Mouse (Mus musculus): Measurements from ENCODE around the gene Fam169b. TPM values are rescaled to one million over a fixed set of nuclear protein-coding genes. Genes with fewer than 3 reads are reported as not detected.
"Not testable (repeated sequence)": the region's sequence is repeated elsewhere in the genome, so short reads cannot be mapped to it uniquely, and the experiment has no call there.

Gene Fam169b
- polyA plus RNA-seq, 1 experiment from 2014 or later, result 0.24 TPM

DNA sequence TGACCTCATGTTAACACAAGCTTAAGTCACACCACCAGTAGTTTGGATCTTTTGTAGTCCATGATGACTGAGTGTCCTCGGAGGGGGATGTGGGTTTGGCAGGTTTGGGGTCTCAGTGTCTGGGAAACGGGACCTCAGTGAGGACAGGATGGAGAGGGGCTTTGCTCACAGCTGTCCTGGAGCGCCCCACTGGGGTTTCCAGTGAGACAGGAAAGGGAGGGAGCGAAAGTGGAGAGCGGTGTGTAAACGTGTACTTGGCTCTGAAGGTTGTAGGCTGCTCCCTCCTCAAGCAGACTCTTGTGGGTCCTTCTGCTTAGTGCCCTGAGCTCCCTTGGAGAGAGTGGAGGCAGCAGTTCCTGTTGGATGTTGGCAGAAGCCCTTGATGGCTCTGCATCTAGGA lies 5.3 kb downstream of the Fam169b start:
- Histone ChIP-seq H3K9me3 (replicated peaks) (no peaks in the 10 kb centered on the region), H3K4me1 (peaks cover 9% of the 10 kb centered on the region), H3K36me3 (no peaks in the 10 kb centered on the region), H3K27me3 (replicated peaks) (peaks cover 10% of the 10 kb centered on the region), H3K27ac (no peak overlapping the region), H3K9ac (no peak overlapping the region), H3K4me2 (no peak overlapping the region), H3K4me3 (no peak overlapping the region)
- no peak for ATAC-seq
- 66% methylated on average over 6 of the region's 6 CpGs for WGBS (ENCODE audit: insufficient replicate concordance)

DNA sequence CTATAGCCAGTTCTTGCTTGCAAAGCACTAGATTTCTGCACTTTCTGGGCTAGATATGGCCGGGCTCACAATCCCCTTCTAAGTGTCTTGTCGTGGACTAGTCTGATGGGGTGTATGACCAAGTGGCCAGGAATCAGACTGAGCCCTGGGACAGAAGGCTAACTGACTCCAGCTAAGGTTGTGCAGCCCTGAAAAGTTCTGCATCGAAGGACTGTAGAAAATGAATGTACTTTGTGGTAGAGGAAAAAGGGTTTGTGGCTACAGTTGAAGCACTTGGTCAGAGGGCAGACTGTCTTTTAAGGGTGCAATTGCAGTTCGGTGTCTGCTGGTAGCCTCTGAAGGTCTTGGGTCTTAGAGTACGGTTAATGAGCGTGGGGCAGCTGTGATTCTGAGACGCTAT lies 5.8 kb downstream of the Fam169b start:
- H3K4me3 ChIP-seq, result no peak overlapping the region
- H3K27ac ChIP-seq, result no peak overlapping the region
- H3K27me3 ChIP-seq (replicated peaks), result peaks cover 8% of the 10 kb centered on the region
- ATAC-seq, result no peak
- peaks cover 9% of the 10 kb centered on the region for H3K4me1 ChIP-seq
- no peak overlapping the region for H3K4me2 ChIP-seq
- 65% methylated on average over 7 of the region's 7 CpGs for WGBS (ENCODE audit: insufficient replicate concordance)
- H3K36me3 ChIP-seq, result no peaks in the 10 kb centered on the region
- no peak overlapping the region for H3K9ac ChIP-seq
- H3K9me3 ChIP-seq (replicated peaks), result no peaks in the 10 kb centered on the region

DNA sequence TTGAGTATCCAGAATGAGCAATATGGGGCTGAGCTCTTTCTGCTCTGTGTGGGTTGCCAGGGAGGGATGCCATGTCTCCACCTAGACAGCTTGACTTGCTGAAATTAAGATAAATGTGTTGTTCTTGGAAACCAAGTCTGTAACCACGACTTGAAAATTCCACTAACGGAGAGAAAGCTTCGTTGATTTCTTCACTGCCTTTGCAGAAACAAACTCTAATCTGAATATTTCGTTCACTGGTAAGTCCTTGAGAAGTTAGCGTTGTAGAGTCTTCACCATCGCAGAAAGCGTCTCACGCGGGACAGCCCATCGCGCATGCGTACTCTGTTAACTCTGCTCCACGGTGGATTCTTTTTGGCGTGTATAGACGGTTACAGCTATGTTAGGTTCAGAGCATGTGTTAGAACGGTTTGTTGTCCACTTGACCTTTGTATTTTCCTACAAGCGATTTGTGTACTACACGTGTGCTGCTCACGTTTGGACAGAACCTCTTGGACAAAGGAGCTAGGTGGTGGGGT lies 6.8 kb downstream of the Fam169b start:
- Histone ChIP-seq H3K4me3 (no peak overlapping the region), H3K36me3 (no peaks in the 10 kb centered on the region), H3K9ac (no peak overlapping the region), H3K4me2 (no peak overlapping the region), H3K27ac (no peak overlapping the region), H3K4me1 (peaks cover 9% of the 10 kb centered on the region), H3K27me3 (replicated peaks) (peaks cover 8% of the 10 kb centered on the region; the same call in 1 of the 2 replicates), H3K9me3 (replicated peaks) (no peaks in the 10 kb centered on the region)
- WGBS (ENCODE audit: insufficient replicate concordance), result 80% methylated on average over 19 of the region's 19 CpGs
- ATAC-seq, result no peak

DNA sequence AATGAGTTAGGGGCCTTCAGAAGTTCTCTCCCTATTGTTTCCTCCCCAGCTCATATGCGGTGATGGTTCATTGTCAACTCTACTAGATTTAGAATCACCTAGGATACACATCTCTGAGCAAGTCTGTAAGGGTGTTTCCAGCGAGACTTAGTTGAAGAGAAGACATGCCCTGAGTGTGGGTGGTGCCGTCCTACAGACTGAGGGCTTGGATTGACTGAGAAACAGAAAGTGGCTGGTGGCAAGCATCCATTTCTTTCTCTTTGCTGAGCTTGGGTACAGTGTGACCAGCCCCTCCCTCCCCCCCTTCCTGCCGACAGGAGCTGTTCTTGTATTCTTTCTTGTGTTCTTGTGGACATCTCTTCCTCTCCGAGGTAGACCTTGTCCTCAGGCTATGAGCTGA lies 7.7 kb downstream of the Fam169b start:
- 48% methylated on average over 5 of the region's 5 CpGs for WGBS (ENCODE audit: insufficient replicate concordance)
- Histone ChIP-seq H3K27me3 (replicated peaks) (peaks cover 3% of the 10 kb centered on the region; the same call in 1 of the 2 replicates), H3K9me3 (replicated peaks) (no peaks in the 10 kb centered on the region), H3K27ac (no peak overlapping the region), H3K4me1 (peaks cover 7% of the 10 kb centered on the region), H3K9ac (no peak overlapping the region), H3K4me2 (no peak overlapping the region), H3K36me3 (no peaks in the 10 kb centered on the region), H3K4me3 (no peak overlapping the region)
- no peak for ATAC-seq

DNA sequence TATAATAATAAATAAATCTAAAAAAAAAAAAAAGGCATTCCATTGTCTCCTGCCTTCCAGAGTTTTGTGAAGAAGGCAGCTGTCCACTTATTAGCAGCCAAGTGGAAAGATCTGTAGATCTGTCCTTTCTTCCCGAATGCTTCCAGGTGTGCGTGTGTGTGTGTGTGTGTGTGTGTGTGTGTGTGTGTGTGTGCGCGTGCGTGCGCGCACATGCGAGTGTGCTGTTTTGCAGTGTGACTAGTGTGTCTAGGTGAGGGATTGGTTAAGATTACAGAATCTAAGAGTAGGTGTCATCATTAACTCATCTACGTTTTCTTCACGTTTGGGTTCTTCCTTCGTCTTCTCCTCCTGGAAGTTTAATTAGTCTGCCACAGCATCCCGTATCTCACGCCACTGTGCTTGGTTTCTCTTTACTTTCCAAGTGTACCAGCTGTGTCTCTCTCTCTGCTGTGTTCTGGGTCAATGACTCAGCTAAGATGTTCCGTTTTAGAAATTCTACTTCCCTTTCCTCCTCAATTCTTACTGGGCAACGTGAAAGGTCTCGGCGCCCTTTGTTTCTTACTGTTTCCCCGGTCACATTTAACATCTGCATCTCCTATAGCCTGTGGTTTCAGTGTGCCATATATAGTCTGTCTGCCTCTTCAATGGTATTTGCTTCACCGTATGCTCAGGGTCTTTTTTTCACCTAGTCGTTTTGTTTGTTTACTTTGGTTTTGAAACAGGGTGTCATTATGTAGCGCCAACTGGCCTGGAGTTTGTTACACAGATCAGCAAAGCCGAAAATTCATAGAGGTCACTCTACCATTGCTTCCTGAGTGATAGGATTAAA lies 8.9 kb downstream of the Fam169b start:
- no peak overlapping the region for H3K27ac ChIP-seq
- H3K4me3 ChIP-seq, result no peak overlapping the region

DNA sequence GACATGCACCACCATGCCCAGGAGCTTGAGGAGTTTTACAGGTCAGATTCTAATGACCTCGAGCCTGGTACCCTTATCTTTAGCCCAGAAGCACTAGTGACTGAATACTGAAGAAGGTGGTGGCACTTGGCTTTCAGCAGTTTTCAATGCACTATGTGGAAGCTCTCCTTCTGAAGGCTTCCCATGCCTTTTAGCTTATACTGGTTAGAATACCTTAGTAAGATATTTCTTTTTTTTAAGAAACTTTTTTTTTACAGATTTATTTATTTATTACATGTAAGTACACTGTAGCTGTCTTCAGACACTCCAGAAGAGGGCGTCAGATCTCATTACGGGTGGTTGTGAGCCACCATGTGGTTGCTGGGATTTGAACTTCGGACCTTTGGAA lies 9.5 kb downstream of the Fam169b start:
- H3K4me3 ChIP-seq; H3K27ac ChIP-seq; H3K9me3 ChIP-seq (replicated peaks); H3K4me1 ChIP-seq; ATAC-seq; H3K36me3 ChIP-seq; H3K27me3 ChIP-seq (replicated peaks); H3K9ac ChIP-seq: not testable (repeated sequence)
- WGBS (ENCODE audit: insufficient replicate concordance), result 61% methylated on average over 4 of the region's 4 CpGs
- 0 out of 2 replicates have a peak overlapping the region, but pooled peaks have one; percentile 11 for H3K4me2 ChIP-seq

More for the DNA sequence above, 8.9 kb downstream of the Fam169b start:
- 57% methylated on average over 22 of the region's 22 CpGs for WGBS (ENCODE audit: insufficient replicate concordance)
- ATAC-seq, result no peak
- Histone ChIP-seq H3K4me2 (peak overlapping the region; percentile 11; the same call in 1 of the 2 replicates), H3K27me3 (replicated peaks) (no peaks in the 10 kb centered on the region), H3K4me1 (peaks cover 5% of the 10 kb centered on the region; the same call in 1 of the 2 replicates), H3K9ac (no peak overlapping the region), H3K36me3 (no peaks in the 10 kb centered on the region), H3K9me3 (replicated peaks) (no peaks in the 10 kb centered on the region)

DNA sequence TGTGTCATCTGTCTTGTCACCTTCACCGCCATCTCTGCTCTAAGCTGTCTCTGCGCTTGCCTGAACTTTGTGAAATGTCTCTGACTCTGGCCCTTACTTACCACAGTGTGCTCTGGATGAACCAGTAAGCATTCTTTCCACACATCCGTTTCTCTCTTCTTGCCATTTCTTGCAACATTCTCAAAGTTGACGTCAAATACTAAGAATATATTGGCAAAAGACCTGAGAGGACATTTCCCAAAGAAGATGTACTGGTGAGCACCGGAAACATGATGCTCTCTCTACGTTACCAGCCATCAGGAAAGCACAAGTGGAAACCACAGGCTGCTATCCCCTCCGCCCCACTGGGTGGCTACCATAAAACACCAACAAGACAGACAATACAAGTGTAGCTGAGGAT lies 10.1 kb downstream of the Fam169b start:
- H3K4me2 ChIP-seq, result no peak overlapping the region
- H3K27me3 ChIP-seq (replicated peaks), result no peaks in the 10 kb centered on the region
- H3K27ac ChIP-seq, result no peak overlapping the region
- no peak overlapping the region for H3K9ac ChIP-seq
- WGBS (ENCODE audit: insufficient replicate concordance), result 68% methylated on average over 7 of the region's 7 CpGs
- H3K36me3 ChIP-seq, result no peaks in the 10 kb centered on the region
- H3K9me3 ChIP-seq (replicated peaks), result no peaks in the 10 kb centered on the region
- H3K4me3 ChIP-seq, result no peak overlapping the region
- peaks cover 5% of the 10 kb centered on the region; the same call in 1 of the 2 replicates for H3K4me1 ChIP-seq
- no peak for ATAC-seq

DNA sequence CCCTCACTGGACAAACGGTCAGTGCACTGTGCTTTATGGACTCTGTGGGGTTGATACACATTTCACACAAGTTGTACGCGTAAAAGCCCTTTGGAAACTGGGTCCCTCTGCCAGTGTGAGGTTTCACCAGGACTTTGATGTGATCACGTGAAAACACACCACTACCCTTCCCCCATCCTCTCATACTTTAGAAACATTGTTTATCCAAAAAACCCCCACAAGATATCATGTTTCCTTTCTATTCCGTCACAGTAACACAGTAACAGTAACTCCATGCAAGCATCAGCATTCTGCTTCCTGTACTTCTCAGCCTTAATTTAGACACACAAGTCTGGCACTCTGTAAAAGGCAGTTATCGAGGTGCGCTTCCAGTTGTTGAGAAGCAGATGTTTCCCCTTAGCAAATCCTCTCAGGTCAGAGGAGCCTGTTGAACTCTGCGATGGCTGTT lies 12.2 kb downstream of the Fam169b start:
- ATAC-seq, result no peak
- Histone ChIP-seq H3K4me3 (no peak overlapping the region), H3K9ac (no peak overlapping the region), H3K27ac (no peak overlapping the region), H3K9me3 (replicated peaks) (no peaks in the 10 kb centered on the region), H3K27me3 (replicated peaks) (no peaks in the 10 kb centered on the region), H3K36me3 (no peaks in the 10 kb centered on the region), H3K4me2 (no peak overlapping the region), H3K4me1 (peaks cover 5% of the 10 kb centered on the region; the same call in 1 of the 2 replicates)
- WGBS (ENCODE audit: insufficient replicate concordance), result 67% methylated on average over 8 of the region's 8 CpGs

DNA sequence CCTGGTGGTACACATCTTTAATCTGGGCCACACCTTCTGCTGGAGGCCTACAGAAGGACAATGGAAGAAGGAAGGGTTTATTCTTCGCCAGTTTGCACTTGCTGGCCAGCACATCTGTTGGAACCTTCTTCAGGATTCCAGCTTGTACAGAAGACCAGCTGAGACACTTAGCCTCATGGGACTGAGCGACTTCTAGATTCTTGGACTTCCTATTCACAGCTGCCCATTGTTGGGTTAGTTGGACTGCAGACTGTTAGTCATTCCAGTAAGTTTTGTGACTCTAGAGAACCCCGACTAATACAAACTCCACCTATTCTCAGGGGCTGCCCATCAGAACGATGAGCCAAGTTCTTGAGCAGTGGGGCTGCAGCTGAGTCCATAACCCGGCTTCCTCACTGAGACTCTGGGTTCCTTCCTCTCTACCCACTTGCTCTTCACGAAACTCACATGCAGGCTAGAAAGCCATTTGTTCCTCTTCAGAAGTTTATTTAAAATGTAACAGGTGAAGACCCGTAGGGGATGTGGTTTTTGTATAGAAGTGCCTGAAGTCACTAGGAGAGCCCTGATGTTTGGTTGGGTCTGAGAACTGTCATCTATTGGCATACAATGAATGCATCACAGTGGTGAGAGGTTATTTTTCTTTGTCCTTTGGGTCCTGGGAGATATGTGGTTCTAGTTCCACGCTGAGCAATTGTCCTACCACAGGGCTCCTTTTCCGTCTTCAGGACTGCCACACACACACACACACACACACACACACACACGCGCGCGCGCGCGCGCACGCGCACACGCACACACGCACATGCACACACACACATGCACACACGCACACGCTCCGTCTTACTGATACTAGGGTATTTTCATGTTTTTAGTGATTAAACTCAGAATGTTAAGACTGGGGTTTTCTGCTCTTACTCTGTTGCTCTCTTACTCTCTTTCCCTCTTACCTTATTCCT lies 13.2 kb downstream of the Fam169b start:
- Histone ChIP-seq H3K27ac (no peak overlapping the region), H3K4me1 (peaks cover 5% of the 10 kb centered on the region; the same call in 1 of the 2 replicates), H3K9ac (no peak overlapping the region), H3K27me3 (replicated peaks) (no peaks in the 10 kb centered on the region), H3K4me2 (no peak overlapping the region), H3K4me3 (no peak overlapping the region), H3K9me3 (replicated peaks) (no peaks in the 10 kb centered on the region), H3K36me3 (no peaks in the 10 kb centered on the region)
- WGBS (ENCODE audit: insufficient replicate concordance), result 78% methylated on average over 24 of the region's 24 CpGs
- ATAC-seq, result no peak

DNA sequence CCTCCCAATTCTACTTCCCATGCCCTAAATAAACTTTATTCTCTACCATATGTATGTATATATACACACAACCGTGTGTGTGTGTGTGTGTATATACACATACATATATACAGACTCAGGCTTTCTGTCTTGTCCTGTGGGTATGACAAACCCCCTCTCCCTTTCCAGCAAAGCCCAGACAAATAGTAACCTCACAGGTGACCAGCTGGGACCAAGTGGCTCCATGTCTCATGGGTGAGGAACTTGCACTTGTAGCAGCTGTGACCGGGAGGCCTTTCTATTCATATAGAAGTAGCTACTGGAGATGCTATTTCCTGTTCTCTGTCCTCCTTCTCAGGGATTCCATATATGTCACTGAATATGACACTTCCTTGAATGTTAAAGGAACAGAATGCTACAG lies 13.9 kb downstream of the Fam169b start:
- no peak for ATAC-seq
- 73% methylated on average over 2 of the region's 2 CpGs for WGBS (ENCODE audit: insufficient replicate concordance)

DNA sequence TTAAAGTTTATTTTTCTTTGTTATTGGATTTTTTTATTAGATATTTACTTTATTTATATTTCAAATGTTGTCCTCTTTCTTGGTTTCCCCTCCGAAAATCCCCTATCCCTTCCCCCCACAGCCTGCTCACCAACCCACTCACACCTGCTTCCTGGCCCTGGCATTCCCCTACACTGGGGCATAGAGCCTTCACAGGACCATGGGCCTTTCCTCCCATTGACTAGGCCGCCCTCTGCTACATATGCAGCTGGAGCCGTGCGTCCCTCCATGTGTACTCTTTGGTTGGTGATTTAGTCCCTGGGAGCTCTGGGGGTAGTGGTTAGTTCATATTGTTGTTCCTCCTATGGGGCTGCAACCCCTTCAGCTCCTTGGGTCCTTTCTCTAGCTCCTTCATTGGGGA lies 14.4 kb downstream of the Fam169b start:
- H3K9me3 ChIP-seq (replicated peaks); H3K4me1 ChIP-seq; H3K27ac ChIP-seq; H3K27me3 ChIP-seq (replicated peaks); ATAC-seq; H3K4me3 ChIP-seq; H3K4me2 ChIP-seq; H3K9ac ChIP-seq; H3K36me3 ChIP-seq: not testable (repeated sequence)
- WGBS (ENCODE audit: insufficient replicate concordance), result 79% methylated on average over 4 of the region's 4 CpGs

More for the DNA sequence above, 13.9 kb downstream of the Fam169b start:
- Histone ChIP-seq H3K27ac (no peak overlapping the region), H3K36me3 (no peaks in the 10 kb centered on the region), H3K4me2 (no peak overlapping the region), H3K4me1 (peaks cover 5% of the 10 kb centered on the region; the same call in 1 of the 2 replicates), H3K9me3 (replicated peaks) (no peaks in the 10 kb centered on the region), H3K27me3 (replicated peaks) (no peaks in the 10 kb centered on the region), H3K9ac (no peak overlapping the region), H3K4me3 (no peak overlapping the region)

Measured in liver, embryonic 12.5 days (tissue).